Mouse (Mus musculus) T-helper 2 cell (primary cell): ENCODE measurements at regions not wholly inside any gene's neighbourhood (a gene's known extent, or its start where the extent isn't known, plus 50 kb on each side); places are given as distances from the start of the nearest gene placed in this dataset.

ENCODE experiments used
- in situ Hi-C: fragments of 300-600 bp; cut with MboI, MseI; formaldehyde crosslinking; loops from one replicate; pipeline ENCODE4 v1.15.1; 2025; ENCODE audit warnings: high pct_unique_total_duplicates

GRCm38 (mm10) chr14:55392390-55392789 is 86.2 kb upstream of the Dhrs4 start:
- in situ Hi-C loops, result no loop called here

GRCm38 (mm10) chr14:55406146-55406545 is 72.4 kb upstream of the Dhrs4 start:
- in situ Hi-C loops, result no loop called here
